Mouse (Mus musculus): ENCODE results near the gene 4930522H14Rik.

DNA sequence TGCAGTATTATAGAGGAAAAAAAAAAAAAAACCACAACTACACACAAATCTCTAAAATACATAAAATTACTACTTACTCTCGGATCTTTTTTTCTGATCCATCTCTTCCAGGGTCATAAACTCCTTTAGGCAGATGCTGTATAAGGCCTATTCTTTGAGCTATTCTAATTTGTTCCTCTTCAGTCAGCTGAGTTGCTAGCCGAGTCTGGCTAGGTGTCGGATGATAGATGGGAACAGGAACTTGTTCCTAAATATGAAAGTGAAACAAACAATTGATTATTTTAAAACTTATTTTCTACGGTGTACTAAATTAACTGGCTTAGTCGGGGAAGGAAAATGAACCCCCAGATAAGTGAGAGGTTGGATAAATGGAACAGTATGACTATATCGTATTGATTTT is 74.3 kb downstream of the 4930522H14Rik start:
- no peak for TF ChIP-seq TAL1 (IDR thresholded peaks at IDR 0.05; ENCODE audit: low read length)
- no peak for TF ChIP-seq TCF12 (IDR thresholded peaks at IDR 0.05; ENCODE audit: low read depth, low read length)
- TF ChIP-seq CTCF (IDR thresholded peaks at IDR 0.05 in 2 of 3, conservative IDR thresholded peaks at IDR 0.05 in 1 of 3; ENCODE audit: control insufficient read depth in 1 of 3, insufficient read depth in 1 of 3, low read depth in 2 of 3, low read length in 3 of 3, poor library complexity in 1 of 3, severe bottlenecking in 1 of 3): no peak
- no peak for TF ChIP-seq POLR2A (IDR thresholded peaks at IDR 0.05; ENCODE audit: control insufficient read depth in 1 of 2, insufficient read depth in 1 of 2, low read depth in 1 of 2, low read length in 2 of 2, poor library complexity in 1 of 2)
- no peak for TF ChIP-seq USF1 (IDR thresholded peaks at IDR 0.05; ENCODE audit: low read depth, low read length)
- TF ChIP-seq EP300 (IDR thresholded peaks at IDR 0.05; ENCODE audit: low read depth in 1 of 2, low read length in 2 of 2): no peak
- TF ChIP-seq POLR2AphosphoS5 (IDR thresholded peaks at IDR 0.05; ENCODE audit: borderline replicate concordance, low read depth, low read length): no peak
- TF ChIP-seq GABPA (IDR thresholded peaks at IDR 0.05; ENCODE audit: low read depth, low read length): no peak
- TF ChIP-seq BHLHE40 (IDR thresholded peaks at IDR 0.05; ENCODE audit: borderline replicate concordance, low read depth, low read length): no peak
- TF ChIP-seq UBTF (IDR thresholded peaks at IDR 0.05; ENCODE audit: borderline replicate concordance, insufficient read depth, low read depth, low read length): no peak
- no peak for TF ChIP-seq HCFC1 (IDR thresholded peaks at IDR 0.05; ENCODE audit: low read depth, low read length)
